Mouse (Mus musculus) T-helper 1 cell (primary cell): ENCODE measurements around the gene D430041D05Rik.

ENCODE experiments used
- in situ Hi-C: fragments of 300-600 bp; cut with MboI, MseI; formaldehyde crosslinking; loops from one replicate; pipeline ENCODE4 v1.15.1; 2025; ENCODE audit warnings: high pct_unique_total_duplicates

The D430041D05Rik gene

GRCm38 (mm10) chr2:104410963-104411545 lies at the start of gene D430041D05Rik:
Gene D430041D05Rik, minus strand, starts transcription at chr2:104411013.
- in situ Hi-C loops: loop anchor here (5.0 kb wide), 1 partner anchor 284 kb away; no protein-coding TSS in a partner anchor

- in situ Hi-C loops: no loop called here
These were observed 49.2 kb upstream of the D430041D05Rik start for GRCm38 (mm10) chr2:104460021-104460420.

- in situ Hi-C loops: no loop called here
These were observed 47.9 kb upstream of the D430041D05Rik start for GRCm38 (mm10) chr2:104458569-104459332.

- in situ Hi-C loops: no loop called here
These were observed 46.3 kb upstream of the D430041D05Rik start for GRCm38 (mm10) chr2:104457106-104457505.

- in situ Hi-C loops: no loop called here
These were observed 39.9 kb upstream of the D430041D05Rik start for GRCm38 (mm10) chr2:104450685-104451084.

GRCm38 (mm10) chr2:104449191-104449590 lies 38.4 kb upstream of the D430041D05Rik start:
- in situ Hi-C loops: no loop called here

- in situ Hi-C loops: no loop called here
These were observed 37.4 kb upstream of the D430041D05Rik start for GRCm38 (mm10) chr2:104448201-104448600.

GRCm38 (mm10) chr2:104446016-104446415 lies 35.2 kb upstream of the D430041D05Rik start:
- in situ Hi-C loops: no loop called here

GRCm38 (mm10) chr2:104444776-104445175 lies 34.0 kb upstream of the D430041D05Rik start:
- in situ Hi-C loops: no loop called here

- in situ Hi-C loops: no loop called here
These were observed 31.5 kb upstream of the D430041D05Rik start for GRCm38 (mm10) chr2:104442341-104442740.

GRCm38 (mm10) chr2:104436226-104436625 lies 25.4 kb upstream of the D430041D05Rik start:
- in situ Hi-C loops: no loop called here

- in situ Hi-C loops: loop anchor here (5.0 kb wide), 1 partner anchor 146 kb away; no protein-coding TSS in a partner anchor
These were observed 20.3 kb upstream of the D430041D05Rik start for GRCm38 (mm10) chr2:104431067-104431466.

GRCm38 (mm10) chr2:104430566-104430965 lies 19.8 kb upstream of the D430041D05Rik start:
- in situ Hi-C loops: loop anchor here (5.0 kb wide), 1 partner anchor 147 kb away; no protein-coding TSS in a partner anchor

- in situ Hi-C loops: no loop called here
These were observed 15.3 kb upstream of the D430041D05Rik start for GRCm38 (mm10) chr2:104426112-104426511.

- in situ Hi-C loops: no loop called here
These were observed 11.4 kb upstream of the D430041D05Rik start for GRCm38 (mm10) chr2:104422230-104422629.

GRCm38 (mm10) chr2:104420805-104421204 lies 10.0 kb upstream of the D430041D05Rik start:
- in situ Hi-C loops: no loop called here

GRCm38 (mm10) chr2:104419999-104420398 lies 9.2 kb upstream of the D430041D05Rik start:
- in situ Hi-C loops: no loop called here

- in situ Hi-C loops: no loop called here
These were observed 8.6 kb upstream of the D430041D05Rik start for GRCm38 (mm10) chr2:104419411-104419810.

GRCm38 (mm10) chr2:104413011-104413410 lies 2.2 kb upstream of the D430041D05Rik start:
- in situ Hi-C loops: loop anchor here (5.0 kb wide), 1 partner anchor 286 kb away; no protein-coding TSS in a partner anchor

GRCm38 (mm10) chr2:104412496-104412895 lies 1.7 kb upstream of the D430041D05Rik start:
- in situ Hi-C loops: loop anchor here (5.0 kb wide), 1 partner anchor 285 kb away; no protein-coding TSS in a partner anchor

GRCm38 (mm10) chr2:104411806-104412205 lies 993 bp upstream of the D430041D05Rik start:
- in situ Hi-C loops: loop anchor here (5.0 kb wide), 1 partner anchor 285 kb away; no protein-coding TSS in a partner anchor
